Mouse (Mus musculus) urinary bladder, postnatal 36 days (tissue): ENCODE results near the gene Ror1.

Source experiments
- DNase-seq, 2 experiments: peaks; one replicate each; pipeline ENCODE4 v3.0.0; 2022; ENCODE audit warnings: low spot score in 2 of 2, mixed read lengths in 1 of 2

The Ror1 gene

GRCm38 (mm10) chr4:100095685-100096595, at the start of gene Ror1:
Gene Ror1, plus strand, starts transcription at chr4:100095791.
- peak; percentile 81 to 88 for DNase-seq

GRCm38 (mm10) chr4:100047066-100047465, 48.5 kb upstream of the Ror1 start:
- no peak for DNase-seq

DNA sequence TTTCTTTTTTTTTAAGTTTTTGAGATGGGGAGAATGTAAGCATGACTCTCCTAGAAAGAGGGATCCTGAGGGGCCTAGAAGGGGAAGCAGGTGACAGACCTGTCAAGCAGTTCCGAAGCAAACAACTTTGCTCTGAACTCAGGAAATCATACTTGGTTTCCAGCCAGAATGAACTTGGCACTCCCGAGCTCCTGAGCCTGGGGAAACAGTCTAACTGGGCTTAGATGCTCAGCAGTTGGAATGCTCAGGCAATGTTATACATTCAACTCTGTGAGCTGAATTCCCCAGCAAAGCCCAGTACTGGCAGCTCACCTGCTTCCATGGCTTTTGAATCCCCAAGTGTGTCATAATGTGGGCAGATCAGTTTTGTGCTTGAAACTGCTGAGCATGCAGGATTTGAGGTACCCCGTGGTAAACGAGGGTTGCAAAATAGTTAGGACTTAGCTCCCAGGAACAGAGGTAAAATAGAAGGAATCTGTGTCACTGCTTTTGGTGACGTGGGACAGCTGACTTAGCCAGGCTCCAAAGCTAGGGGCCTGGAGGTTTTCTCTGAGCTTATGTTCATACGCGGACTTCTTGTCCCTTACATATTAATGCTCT, 47.1 kb upstream of the Ror1 start:
- no peak for DNase-seq

GRCm38 (mm10) chr4:100051767-100052166, 43.8 kb upstream of the Ror1 start:
- DNase-seq, result no peak

DNA sequence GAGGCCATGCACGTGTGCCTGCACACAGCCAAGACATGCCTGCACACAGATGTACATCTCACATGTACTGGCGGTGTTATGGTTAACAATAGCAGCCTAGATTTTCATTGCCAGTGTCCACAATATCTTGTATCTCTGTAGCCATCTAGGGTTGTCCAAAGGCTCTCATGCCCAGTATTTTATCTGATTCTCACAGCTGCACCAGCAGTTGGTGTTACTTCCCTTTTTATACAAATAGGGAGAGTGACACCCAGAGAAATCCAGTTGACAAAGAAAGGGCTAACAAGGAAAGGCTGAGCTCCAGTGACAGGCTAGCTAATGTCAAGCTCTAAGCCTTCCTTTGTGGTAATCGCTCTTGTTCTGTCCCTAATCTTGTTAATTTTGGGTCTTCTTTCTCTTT, 43.3 kb upstream of the Ror1 start:
- no peak for DNase-seq

GRCm38 (mm10) chr4:100056046-100056445, 39.5 kb upstream of the Ror1 start:
- DNase-seq, result no peak

DNA sequence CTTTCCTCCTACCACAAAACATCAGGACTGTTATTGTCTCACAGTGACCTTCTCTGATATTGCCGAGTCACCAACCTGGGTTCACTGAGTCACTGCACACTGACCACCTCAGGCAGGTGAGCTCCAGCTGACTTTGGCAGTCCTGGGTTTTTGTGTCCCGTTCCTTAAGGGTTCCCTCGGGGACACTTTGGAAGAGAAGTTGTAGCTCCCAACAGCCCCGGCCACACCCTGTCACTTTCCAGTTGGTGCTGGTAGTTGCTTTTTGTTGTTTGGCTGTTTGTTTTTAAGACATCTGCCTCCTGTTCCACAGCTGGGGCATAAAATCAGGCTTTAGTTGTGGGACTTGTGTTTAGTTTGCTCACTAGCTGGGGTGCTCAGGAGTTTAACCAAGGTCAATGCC, 39.1 kb upstream of the Ror1 start:
- DNase-seq, result no peak

- DNase-seq, result no peak
These were observed 38.2 kb upstream of the Ror1 start for GRCm38 (mm10) chr4:100057381-100057780.

DNA sequence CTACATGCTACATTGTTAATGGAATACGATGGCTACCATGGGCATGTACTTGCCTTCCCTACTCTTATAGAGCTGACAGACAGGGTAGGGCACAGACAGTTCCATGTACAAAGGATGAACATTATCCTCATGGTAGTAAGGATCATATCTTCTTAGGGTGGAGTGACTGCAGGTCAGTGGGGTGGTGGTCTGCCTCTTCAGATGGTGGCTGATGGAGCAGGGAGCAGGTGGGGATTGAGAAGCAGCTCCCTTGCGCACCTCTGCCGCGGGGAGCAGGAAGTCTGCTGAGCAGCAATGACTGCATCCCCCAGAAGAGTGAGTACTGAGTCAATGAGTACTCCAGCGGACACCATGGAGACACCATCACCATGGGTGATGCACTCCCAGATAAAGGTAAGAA, 37.0 kb upstream of the Ror1 start:
- no peak for DNase-seq

GRCm38 (mm10) chr4:100059811-100060210, 35.8 kb upstream of the Ror1 start:
- DNase-seq, result no peak

DNA sequence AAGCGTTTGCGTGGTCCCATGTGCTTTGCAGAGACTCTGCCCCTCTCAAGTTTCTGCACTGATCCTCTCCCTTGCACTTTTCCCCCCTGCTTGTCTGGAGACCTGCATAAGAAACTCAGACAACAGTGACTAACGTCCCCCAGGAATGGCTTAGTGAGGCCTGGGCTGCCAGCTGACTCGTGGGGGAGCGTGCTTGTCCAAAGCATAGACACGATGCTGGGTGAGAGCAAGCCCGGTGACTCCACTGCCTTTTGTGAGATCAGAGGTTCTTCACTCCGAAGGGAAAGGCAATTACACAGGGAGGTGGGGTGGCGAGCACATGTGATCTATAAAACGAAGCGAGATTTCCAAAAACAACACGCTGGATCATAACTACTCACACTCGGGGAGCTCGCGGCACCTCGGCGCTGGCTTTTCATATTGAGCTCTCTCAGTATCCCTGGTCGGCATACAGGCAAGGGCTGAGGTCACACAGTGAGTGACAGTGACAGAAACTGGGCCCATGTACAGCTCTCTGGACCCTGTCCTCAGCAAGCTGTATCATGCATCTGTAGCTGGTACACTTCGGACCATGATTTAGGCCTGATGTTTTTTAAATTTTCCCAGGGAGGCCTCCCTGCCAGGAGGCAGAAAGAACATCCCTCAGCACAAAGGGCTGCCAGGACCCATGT, 34.1 kb upstream of the Ror1 start:
- DNase-seq, result no peak

- no peak for DNase-seq
These were observed 29.9 kb upstream of the Ror1 start for GRCm38 (mm10) chr4:100065686-100066085.

DNA sequence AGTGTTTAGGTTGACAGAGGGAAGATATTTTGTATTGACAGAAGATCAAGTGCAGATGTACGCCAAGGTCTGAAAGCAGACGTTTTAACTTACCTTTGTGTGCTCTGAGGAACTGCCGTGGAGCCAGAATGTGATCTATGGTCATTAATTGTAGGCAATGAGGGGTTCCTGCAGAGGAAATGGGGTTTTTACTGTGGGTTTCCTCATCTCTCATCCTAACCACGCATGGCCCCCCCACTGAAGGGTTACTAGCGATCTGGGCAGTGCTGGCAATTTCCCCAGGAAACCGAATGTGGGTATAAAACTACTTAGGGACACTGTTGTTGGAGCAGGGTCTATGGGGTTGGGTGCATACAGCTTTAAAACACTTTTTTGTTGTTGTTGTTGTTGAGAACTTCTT, 25.5 kb upstream of the Ror1 start:
- DNase-seq, result no peak

- DNase-seq, result peak in 1 of 2 experiments; percentile 11
These were observed 1.1 kb downstream of the Ror1 start for GRCm38 (mm10) chr4:100096596-100097181.

- DNase-seq, result no peak
These were observed 1.9 kb downstream of the Ror1 start for GRCm38 (mm10) chr4:100097364-100097979.

DNA sequence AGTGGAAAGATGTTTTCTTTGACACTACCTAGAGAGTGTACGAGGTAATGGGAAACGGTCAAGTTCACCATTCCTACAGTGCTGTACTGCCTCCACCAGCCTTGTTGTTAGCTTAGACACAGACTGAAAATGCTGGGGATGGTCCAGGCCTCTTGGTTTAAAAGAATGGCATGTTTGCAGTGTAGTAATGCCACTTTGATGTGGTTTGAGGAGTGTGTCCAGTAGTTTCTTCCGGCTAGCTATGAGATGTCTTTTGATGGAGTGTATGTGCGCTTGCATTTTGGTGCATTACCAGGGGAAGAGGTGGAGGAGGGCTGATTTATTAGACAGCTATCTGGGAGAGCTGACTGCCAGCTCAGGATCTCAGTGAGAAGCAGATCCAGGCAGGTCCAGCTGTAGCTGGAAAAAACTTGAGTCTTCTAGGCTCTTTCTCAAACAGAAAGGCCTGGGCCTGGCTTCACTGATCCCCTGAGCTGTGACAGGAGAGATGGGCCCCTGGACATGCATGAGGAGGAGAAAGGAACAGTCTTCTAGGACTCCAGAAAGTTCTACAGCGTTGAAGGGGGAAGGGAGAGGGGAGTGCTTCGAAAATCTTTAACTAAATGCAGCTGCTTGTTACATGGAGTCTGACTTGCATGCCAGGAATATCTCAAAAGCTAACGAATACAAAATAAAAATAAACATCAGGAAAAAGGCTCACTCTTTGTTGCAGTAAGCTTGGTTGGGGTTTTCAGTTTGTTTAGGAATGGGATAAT, 5.7 kb downstream of the Ror1 start:
- no peak for DNase-seq

- DNase-seq, result no peak
These were observed 6.3 kb downstream of the Ror1 start for GRCm38 (mm10) chr4:100101844-100102243.

DNA sequence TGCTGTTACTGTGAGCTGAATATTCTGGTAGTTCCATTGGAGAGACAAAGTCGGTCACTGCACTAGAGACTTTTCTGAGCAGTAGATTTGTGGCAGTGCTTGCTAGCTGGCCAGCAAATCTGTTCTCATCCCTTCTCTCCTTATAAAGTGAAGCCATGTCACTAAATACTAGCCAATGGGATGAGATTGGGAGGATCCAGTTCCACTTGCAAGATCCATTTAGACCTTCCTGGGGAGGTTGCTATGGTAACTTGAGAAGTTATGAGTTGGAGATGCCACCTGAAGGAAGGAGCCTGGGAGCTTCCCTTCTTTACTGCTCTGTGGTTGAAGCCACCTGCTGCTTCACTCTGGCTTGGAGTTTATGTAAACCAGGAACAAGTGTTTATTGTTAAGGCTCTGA, 8.7 kb downstream of the Ror1 start:
- no peak for DNase-seq

DNA sequence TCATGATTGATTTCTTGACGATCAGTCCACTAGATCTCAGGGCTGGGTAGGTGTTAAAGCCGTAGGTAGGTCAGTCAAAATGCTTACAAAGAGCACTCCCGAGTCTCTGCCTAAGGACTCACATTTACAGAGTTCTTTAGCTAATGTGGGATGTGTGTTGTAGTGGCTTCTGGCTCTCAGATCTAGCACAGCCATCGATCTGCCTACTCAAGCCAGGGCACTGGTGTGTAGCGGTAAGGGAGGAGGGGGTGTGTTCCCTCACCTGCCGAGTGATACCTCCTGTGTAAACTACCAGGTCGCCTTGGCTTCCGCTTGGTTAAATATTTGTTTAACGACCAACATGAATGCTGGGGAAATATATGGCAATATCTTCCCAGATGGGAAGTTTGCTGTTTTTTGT, 12.0 kb downstream of the Ror1 start:
- DNase-seq, result no peak

DNA sequence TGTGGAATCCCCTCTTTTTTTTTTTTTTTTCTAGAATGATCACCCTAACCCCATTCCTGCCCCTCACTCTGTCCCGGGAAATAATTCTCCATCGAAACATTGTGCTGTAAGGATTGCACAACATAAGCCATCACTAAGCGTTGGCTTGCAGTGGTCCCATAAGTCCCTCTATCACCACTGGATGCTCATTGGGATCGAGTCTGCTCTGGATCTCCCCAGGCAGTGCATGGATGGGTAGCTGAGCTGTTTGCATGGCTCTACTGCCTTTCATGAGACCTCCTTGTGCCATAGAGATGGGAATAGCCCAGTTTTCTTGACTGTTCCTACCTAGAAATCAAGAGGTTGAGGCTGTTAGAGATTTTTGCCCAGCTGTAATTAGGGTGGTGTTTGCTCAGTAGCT, 13.0 kb downstream of the Ror1 start:
- DNase-seq, result no peak

DNA sequence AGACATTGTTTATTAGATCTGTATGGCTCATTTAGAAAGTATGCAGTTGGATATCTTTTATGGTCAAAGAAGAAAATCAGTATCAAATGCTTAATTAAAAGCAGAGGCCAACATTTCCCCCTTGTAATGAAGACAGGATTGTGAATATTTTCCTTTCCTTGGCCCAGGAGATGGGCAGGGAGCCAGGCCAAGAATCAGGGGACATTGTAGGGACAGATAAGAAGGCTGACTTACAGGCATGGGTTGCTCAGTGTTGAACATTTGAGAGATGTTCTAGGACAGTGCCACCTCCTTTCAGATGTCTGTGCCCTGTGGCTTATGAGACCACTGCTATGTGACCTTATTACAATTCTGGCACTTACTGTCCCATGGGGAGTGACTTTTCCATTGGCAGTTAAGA, 18.6 kb downstream of the Ror1 start:
- DNase-seq, result no peak
